Mouse (Mus musculus) heart, postnatal 36 days (tissue): ENCODE results near the gene Itga2b. TPM values are rescaled to one million over a fixed set of nuclear protein-coding genes. Genes with fewer than 3 reads are reported as not detected.

Experiments
- DNase-seq, 2 experiments: peaks; one replicate each; pipeline ENCODE4 v3.0.0; 2021 to 2022
- intact Hi-C: fragments of 180-260 bp; cut with DNase I; formaldehyde crosslinking; loops from one replicate; pipeline ENCODE4 v1.15.1; 2025
- total RNA-seq, 2 experiments: library from RNA; stranded (reverse); gene quantifications; 2 replicates each; pipeline ENCODE4 v1.2.3; 2021

Itga2b gene
- total RNA-seq, 2 experiments from 2014 or later = 3.1 to 3.8 TPM

GRCm38 (mm10) chr11:102460541-102460940 is 9.4 kb downstream of the Itga2b start:
- DNase-seq = no peak

DNA sequence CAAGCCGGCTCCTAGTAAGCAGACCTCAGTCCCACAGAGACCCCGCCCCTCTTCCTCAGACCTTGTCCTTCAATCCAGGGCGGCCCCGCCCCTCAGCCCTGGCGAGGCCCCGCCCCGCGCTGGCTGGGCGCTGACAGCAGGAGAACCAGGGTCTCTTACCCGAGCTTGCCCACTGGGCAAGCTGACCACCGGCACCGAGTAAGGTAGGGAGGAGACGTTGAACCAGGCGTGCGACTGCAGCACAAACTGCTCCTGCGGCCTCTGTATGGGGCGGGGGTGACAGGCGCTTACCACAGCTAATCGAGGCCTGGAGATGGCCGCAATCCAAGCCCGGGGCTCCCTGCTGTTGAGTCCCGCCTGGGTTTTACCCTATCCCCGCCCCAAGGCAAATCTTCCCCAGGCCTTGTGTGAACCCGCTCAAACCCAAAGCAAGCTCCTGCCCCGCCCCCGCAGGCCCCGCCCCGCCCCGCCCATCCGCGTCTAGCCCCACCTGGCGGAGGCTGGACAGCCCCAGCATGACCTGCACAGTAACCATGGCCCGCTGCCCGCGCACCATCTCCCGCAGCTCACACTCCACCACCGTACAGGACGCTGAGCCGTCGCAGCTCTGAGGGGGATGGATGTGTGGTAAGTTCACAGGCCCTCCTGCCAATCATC is 14.1 kb downstream of the Itga2b start:
- peak; percentile 67 to 69 for DNase-seq
- intact Hi-C loops = no loop called here

More at GRCm38 (mm10) chr11:102460541-102460940, 9.4 kb downstream of the Itga2b start:
- intact Hi-C loops = no loop called here

DNA sequence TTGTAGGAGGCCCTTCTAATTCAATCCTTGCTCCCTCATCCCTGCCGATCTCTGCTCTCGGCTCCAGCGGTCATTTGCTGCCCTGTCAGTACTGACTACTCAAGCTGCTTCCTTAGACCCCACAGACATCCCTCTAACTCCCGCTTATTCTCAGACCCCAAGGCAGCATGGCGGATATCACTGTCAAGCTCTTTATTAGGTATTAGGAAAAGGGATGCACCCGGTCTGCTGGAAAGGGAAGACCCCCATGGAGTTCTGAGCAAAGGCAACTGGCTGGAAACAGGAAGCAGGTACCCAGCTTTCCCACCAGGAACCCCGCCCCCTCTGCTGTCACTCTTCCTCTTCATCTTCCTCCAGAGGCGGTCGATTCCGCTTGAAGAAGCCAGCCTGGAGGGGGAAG is 16.8 kb downstream of the Itga2b start:
- intact Hi-C loops = no loop called here
- no peak for DNase-seq

GRCm38 (mm10) chr11:102449043-102450008 is 20.6 kb downstream of the Itga2b start:
- intact Hi-C loops = no loop called here
- no peak for DNase-seq

DNA sequence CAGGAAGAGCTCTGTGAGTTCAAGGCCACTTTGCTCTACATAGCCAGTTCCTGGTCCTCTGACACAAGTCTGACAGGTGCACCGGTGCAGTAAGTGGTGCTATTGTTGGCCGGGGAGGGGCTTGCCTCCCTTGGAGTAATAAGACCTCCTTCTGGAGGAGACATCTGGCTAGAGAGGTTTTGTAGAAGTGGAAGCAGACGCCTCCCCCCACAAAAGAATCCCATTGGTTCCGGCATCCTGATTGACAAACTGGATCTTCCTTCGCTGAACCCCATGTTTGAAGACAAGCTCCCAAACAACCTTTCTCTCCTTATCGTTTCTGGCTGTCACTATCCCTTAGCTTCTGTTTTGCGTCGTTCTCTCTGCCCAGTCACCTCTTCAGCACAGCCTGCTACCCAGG is 21.6 kb downstream of the Itga2b start:
- intact Hi-C loops = no loop called here
- DNase-seq = no peak

- peak; percentile 87 to 89 for DNase-seq
These were observed 22.4 kb downstream of the Itga2b start, which contains the start of gene Fam171a2 for GRCm38 (mm10) chr11:102447497-102447896. TSS of gene Fam171a2 (minus strand) at chr11:102447682.

GRCm38 (mm10) chr11:102446581-102447461 is 23.1 kb downstream of the Itga2b start:
- intact Hi-C loops = no loop called here

More at GRCm38 (mm10) chr11:102447497-102447896, 22.4 kb downstream of the Itga2b start, which contains the start of gene Fam171a2:
- intact Hi-C loops = no loop called here

DNA sequence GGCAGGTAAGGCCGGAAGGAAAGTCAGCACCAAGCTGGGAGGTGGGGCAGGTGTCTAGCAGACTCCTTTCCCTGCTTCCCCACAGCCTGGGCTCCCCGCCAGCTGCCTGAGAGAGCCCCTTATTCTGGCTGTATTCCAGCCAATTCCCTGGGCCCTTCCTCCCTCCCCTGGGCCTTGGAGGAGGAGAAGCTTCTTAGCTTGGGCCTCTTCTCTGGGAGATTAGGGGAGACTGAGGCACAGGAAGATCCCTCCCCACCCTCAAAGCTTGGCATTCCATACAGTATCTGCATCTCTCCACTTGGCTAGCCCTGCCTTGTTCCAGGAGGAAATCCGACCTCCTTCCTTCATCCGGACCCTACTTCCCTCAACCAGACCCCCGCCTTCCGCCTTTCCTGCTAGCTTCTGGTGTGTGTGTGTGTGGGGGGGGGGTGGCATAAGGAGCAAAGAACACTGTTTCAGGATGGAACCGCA is 24.0 kb downstream of the Itga2b start:
- peak in 1 of 2 experiments; percentile 50 for DNase-seq
- intact Hi-C loops = no loop called here

More at GRCm38 (mm10) chr11:102446581-102447461, 23.1 kb downstream of the Itga2b start:
- peak; percentile 45 to 58 for DNase-seq

DNA sequence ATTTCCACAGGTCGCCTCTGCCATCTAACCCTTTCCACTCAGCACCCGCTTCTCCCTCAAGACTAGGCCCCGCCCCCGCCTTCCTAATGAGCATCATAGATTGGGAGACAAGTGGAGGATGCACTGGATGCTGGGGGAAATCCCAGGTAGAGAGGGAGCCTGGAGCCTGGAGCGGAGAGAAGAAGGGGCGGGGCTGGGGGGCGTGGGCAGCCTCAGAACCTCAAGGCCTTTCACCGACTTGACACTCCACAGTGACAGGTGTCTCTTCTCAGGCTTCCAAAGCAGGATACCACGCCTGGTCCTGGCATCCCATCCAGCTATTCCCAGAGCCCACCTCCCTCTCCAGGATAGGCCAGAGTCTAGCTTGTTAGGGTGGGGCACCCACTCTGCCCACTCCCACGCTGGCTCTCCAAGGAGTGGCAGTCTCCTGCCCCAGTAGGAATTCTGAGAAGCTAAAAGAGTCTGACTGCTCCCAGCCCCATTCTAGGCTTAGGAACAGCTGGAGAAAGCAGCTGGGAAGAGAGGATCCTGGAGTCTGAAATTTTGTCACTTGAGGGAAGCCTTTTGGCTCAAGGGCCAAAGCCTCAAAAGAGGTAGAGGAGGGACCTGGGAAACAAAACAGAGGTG is 24.5 kb downstream of the Itga2b start:
- intact Hi-C loops = no loop called here
- peak in 1 of 2 experiments; percentile 50 for DNase-seq

DNA sequence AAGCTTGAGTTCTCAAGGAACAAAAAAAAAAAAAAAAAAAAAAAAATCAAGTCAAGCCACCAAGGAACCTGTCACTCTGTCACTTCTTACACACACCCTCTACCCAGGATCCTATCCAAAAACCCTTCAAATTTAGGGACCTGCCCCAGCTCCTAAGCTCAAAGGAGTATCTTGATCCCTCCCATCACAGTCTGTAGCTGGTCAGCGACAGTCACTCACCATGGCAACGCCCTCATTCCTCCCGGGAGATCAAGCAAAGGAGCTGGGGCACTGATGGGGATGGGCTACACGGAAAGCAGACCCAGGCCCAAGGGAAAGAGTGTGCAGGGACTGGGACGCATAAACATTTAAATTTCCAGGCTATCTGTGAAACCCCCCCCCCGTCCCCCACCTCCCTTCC is 25.1 kb downstream of the Itga2b start:
- DNase-seq = no peak
- intact Hi-C loops = no loop called here

DNA sequence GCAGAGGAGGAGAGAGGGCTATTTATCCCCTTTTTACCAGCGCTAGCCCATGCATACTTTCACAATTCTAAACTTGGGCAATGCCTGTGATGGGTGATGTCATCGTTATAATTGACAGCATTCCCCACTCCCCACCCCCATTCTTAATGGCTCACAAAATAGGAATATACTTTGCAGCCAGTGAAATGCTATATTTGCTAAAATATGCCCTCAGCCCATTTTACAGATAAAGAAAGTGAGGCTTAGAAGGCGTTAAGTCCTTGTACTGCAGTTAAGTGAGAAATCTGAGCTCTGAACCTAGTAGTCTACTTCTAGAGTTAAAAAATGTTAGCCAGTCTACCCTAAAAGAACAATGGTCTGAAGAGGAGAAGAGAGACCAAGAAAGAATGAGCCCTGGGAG is 25.6 kb downstream of the Itga2b start:
- intact Hi-C loops = no loop called here
- no peak for DNase-seq

DNA sequence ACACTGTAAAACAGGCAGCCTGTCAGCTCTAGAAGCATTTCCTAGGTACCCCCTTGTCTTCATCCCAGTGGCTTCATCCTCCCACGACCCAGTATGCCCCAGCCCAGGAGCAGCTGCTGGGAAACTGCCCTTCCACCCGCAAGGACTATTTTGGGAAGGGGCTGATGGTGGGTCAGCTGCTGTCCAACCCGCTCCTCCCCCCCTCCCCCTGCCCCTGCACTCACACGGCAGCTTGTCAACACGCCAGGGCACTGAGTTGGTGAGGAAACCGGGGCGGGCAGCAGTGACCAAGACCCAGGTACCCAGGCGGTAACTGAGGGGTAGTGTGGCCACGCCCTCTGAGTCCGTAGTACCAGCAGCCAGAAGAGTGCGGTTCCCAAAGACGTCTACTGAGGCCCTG is 26.2 kb downstream of the Itga2b start:
- no peak for DNase-seq
- intact Hi-C loops = no loop called here

GRCm38 (mm10) chr11:102442089-102442488 is 27.8 kb downstream of the Itga2b start:
- intact Hi-C loops = no loop called here
- DNase-seq = no peak

GRCm38 (mm10) chr11:102441434-102441833 is 28.5 kb downstream of the Itga2b start:
- no peak for DNase-seq
- intact Hi-C loops = no loop called here

GRCm38 (mm10) chr11:102440255-102440654 is 29.7 kb downstream of the Itga2b start:
- no peak for DNase-seq
- intact Hi-C loops = no loop called here

DNA sequence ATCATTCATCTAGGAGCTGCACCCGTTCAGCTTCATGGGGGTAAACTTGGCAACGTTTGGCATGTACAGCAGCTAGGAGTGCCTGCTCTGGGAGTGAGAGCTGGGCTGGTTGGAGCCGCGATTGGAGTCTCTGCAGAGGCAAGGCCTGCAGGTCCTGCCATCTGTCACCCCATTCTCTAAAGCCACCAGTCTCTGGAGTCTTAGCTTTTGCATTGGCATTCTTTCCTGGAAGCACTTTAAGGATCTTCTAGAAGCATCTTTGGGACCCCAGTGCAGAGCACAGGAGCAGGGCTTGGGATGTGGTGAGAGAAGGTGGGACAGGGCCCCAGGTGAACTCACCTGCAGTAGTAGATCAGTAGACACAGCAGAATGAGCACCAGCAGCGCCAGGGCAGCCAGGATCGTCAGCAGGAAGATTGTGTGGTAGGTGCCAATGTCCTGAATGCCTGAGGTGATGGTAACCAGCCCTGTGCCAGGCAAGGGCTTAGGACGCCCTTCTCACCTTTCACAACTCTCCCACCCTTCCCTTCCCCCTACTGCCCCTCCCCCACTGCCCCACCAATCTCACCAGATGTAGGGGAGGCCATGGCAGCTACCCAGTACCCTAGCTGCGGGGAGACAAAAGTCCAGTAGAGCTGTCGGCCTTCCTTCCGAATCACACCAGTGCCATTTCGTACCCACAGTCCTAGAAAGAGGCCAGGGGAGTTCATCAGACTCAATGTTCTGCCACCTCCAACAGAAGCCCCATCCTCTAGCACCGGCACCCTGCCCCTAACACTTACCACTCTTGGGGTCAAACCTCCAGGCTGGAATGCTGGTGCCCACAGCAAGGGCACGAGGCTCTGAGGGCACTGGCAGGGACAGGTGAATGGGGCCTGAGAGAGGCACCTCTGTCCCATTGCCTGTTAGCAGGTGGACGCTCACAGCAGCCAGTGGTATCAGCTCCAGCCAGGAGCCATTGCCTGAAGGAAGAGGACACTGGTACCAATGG is 30.5 kb downstream of the Itga2b start:
- intact Hi-C loops = no loop called here
- no peak for DNase-seq

- DNase-seq = peak; percentile 83
- intact Hi-C loops = no loop called here
These were observed 31.5 kb downstream of the Itga2b start for GRCm38 (mm10) chr11:102438212-102439092.
